Mouse (Mus musculus) liver, postnatal 0 days (tissue): ENCODE measurements at regions not wholly inside any gene's neighbourhood (a gene's known extent, or its start where the extent isn't known, plus 50 kb on each side); places are given as distances from the start of the nearest gene placed in this dataset.
"Not testable (repeated sequence)": the region's sequence is repeated elsewhere in the genome, so short reads cannot be mapped to it uniquely, and the experiment has no call there.

Experiments used
- CTCF ChIP-seq: sonication (generic); IDR thresholded peaks from 2 replicates; pipeline ENCODE4 v1.5.1; 2016; ENCODE audit warnings: antibody characterized with exemption, low read depth
- EP300 ChIP-seq: IDR thresholded peaks from 2 replicates; pipeline ENCODE4 v1.6.1; 2016; ENCODE audit warnings: antibody characterized with exemption, low read depth, mild to moderate bottlenecking

GRCm38 (mm10) chr6:101961476-101961875, 583.8 kb upstream of the Pdzrn3 start:
- not testable (repeated sequence) for TF ChIP-seq CTCF, EP300
